Mouse (Mus musculus) ES-CJ7 (cell line): ENCODE measurements around the gene Wdr73.
"Not testable (repeated sequence)": the region's sequence is repeated elsewhere in the genome, so short reads cannot be mapped to it uniquely, and the experiment has no call there.

ENCODE experiments used
- DNase-seq: peaks from one replicate; pipeline ENCODE4 v3.0.0; 2011; ENCODE audit warnings: low read depth, low spot score

The Wdr73 gene

DNA sequence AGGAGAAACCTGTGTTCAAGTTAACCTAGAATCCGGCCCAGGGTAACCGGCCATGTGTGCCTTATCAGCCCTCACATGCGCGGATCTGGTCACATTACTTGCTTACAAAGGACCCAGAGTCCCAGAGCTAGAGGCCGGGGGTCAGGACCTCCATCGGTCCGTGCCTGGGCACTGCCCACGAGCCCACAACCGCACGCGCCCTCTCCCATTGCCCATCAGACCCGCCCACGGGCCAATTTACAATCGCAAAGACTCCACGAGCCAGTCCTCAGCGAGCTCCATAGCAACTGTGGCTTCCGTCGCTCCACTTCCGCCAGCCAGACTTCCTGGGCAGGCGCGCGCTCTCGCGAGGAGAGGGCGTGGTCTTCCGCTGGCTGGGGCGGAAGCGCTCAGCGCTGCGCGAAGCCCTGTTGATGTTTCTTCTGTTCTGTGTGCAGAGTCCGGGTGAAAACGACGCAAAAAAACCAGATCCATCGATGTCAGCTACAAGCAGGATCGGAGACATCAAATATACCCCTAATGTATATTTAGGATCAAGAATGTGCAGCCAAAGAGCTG is at the start of gene Wdr73:
TSS of gene Wdr73 (minus strand) at position 326 of the 558 bp plus-strand sequence.
- peak; percentile 91 for DNase-seq

DNA sequence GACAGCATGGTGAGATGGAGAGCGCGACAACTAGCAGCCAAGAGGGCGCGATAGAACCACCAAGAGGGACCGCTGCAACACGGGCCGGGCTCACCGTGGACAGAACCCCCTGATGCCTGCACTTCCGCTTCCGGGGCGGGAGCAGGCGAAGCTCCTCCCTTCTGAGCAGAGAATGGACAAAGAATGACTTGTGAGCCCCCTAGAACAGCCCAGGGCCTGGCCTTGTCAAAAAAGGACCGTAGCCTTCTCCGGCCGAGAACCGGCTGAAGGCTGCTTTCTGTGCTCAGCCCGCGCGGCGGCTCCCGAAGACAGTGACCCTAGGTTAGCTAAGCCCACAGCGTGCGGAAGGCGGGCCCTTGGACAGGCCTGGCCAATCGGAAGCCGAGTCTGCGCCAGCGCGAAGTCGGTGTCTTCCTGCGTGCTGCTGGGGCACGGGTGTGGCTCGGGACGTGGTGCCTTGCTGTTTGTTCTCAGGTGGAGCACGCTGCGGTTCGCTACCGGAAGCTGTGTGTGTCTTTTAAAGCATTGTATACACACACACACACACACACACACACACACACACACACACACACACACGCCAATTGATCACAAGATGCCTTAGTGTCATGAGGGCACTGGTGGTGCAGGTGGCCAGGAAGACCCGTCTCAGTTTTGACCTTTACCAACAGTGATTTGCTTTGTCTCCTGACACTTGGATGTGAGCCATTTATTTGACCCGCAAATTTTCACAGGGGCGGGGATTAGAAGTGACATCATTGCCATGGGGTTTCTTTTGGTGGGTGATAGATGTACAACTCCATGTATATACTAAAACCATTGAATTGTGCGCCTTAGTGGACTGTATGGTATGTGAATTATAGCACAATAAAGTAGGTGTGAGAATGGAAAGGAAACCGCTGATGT is 46.6 kb upstream of the Wdr73 start, which contains the start of gene Sec11a:
TSS of gene Sec11a (minus strand) at position 336 of the 906 bp plus-strand sequence.
- peak; percentile 95 for DNase-seq

DNA sequence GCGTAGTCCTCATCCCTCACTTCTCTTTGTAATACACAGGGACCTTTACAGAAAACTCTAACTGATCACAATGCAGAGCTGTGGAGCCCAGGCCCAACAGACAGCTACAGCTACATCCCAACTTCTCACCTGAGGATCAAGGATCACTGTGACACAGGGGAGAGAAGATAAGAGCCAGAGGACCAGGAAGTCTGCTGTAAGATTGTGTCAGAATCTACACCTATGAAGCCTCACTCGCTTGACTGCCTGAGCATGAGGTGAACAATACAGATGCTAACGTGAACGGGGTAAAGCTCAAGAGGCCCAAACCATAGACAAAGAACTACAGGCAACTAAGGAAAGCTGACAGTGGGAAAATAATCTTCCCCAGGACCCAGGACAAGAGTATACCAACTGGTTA is 38.7 kb upstream of the Wdr73 start:
- no peak for DNase-seq

DNA sequence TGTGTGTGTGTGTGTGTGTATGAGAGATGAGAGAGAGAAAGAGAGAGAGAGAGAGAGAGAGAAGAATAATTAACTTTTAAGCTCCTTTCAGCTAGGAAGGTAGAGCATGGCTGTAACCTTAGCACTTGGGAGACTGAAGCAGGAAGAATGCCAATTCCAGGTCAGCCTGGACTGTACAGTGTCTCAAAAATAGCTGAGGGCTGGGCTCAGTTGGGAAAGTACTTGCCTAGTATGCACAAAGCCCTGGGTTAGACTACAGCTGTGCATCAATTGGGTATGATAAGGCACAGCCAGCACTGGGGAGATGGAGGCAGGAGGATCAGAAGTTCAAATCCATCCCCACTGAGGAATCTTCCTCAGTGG is 36.2 kb upstream of the Wdr73 start:
- not testable (repeated sequence) for DNase-seq

DNA sequence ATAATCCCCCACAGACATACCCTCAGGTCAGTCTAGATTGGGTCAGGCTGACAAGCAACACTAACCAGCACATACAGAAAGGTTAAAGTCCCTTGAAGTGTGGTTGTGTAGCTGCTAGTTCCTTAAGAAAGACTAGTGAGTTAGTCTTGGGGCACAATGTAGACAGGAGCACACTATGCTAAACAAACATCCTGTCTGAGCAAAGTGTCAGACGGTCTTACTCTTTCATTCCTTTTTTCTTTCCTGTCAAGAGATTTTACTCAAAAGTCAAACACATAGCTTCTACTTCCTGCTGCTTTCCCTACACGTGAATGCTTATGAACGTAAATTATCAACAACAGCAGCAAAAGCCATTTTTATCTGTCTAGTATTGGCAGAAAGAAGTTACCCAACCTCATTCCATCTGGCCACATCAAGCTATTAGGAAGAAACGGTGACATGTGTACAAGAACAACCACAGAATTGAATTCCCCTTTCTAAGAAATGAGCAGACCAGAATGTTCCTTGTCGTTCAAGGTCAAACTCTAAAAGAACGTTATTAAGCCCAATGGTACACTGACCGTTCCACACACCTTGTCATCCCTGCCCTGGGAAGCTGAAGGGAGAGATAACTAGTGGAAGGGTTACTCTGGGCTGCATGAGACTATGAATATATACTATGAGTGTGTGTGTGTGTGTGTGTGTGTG is 35.7 kb upstream of the Wdr73 start:
- DNase-seq, result not testable (repeated sequence)

DNA sequence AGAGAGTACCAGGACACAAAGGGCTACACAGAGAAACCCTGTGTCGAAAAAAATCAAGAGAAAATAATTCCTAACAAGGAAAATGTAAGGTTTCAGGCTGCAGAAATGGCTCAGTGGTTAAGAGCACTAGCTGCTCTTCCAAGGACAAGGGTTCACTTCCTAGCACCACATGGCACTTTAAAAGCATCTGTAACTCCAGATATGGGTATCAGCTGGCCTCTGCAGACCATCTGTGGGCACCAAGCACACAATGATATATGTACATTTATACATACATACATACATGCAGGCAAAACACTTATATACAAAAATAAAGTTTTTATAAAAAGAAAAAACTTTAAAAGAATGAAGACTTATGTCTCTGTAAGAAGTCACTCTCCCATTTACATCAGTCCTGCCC is 34.8 kb upstream of the Wdr73 start:
- no peak for DNase-seq

DNA sequence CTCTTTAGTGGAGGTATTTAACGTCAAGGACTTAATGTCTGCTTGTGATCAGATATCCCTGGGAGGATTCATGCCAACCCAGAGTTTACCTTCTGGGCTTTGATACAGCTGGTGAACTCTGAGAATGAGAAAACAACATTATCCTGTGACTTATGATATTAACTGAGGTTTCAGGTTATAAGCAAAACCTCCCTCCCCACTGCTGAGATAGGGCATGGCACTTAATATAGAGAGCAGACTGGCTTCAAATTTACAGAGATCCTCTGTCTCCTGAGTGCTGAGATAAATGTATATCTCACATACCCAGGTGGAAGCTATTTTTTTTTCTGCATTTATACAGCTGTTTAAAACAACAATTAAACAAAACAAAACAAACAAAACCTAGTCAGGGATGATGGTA is 31.7 kb upstream of the Wdr73 start:
- no peak for DNase-seq

DNA sequence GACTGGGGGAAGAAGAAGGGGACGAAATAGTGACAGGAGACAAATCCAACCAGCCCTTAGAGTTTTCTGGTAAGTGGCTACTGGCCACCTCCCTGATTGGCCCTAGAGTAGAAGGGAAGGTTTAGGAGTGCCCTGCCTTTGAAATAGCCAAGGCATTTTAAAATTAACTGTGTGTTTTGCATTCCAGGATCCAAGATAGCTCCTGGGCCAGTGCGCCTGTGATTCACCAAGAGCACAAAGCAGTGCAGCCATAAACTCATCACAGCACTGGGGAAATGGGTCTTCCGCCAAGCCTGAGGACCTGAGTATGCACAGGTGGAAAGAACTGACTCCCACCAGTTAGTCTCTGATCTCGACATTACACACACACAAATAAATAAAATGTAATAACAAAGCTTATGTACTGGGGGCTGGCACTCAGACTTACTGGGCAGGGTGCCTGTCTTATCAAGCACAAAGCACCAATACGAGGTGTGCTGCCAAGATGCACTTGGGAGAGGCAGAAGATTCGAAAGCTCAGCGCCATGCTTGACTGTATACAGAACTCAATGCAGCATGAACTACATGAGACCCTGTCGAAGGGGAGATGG is 30.6 kb upstream of the Wdr73 start:
- no peak for DNase-seq

DNA sequence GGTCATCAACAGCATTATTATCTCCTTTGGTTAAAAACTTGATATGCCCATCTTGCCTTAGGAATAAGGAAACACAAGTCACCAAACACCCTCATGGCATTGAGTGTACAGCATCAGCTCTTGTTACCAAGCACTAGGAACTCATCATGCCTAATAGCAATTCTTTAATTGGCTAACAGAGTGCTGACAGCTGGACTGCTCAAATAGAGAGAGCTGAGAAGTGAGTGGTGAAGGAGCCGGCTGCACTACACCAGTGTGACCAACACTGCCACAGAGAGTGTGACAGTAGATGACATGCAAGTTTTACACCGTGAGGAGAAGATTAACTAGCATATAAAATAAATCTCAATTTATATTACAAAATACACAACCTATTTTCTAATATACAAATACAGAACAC is 22.1 kb upstream of the Wdr73 start:
- no peak for DNase-seq

DNA sequence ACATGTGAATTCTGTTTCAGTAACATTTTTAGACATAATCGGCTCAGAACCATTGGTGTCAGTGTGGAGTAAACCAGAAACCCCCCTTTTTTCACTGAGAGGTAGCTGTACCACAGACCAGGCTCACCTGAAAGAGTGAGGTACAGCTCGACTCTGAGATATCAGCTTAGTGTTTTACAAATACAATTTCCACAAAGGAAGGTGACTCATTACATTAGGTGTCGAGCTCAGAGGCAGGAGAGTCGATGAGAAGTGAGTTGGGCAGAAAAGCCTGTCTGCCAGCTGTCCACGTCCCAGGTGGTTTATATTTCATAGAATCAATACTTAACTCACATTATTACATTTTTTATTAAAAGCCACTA is 18.6 kb upstream of the Wdr73 start:
- DNase-seq, result no peak

DNA sequence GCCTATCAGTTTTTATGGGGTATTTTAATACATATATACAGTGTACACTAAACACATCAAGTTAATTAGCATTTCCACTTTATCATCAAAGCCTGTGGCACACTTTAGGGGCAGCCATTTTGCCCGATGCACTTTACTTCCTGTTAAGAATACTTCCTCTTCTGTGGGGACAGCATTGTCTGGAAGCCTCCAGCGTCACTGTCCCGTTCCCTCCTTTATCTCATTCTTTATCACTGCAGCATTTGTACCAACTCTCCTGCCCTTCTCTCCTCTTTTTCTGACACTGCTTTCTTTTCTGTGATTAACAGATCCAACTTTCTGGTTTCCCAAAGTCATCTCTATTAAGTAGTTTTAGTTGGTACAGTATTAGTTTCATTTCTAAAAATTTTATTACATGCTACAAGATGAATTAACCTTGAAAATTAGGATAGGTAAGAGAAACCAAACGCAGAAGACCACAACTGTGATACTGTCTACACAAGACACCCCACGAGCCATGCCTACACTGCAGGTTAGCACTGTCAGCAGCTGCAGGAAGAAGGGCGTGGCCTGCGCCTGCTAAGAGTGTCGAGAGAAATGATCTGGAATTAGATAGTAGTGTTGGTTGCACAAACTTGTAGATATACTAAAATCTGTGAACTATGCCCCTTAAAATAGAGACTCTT is 18.0 kb upstream of the Wdr73 start:
- DNase-seq, result no peak

DNA sequence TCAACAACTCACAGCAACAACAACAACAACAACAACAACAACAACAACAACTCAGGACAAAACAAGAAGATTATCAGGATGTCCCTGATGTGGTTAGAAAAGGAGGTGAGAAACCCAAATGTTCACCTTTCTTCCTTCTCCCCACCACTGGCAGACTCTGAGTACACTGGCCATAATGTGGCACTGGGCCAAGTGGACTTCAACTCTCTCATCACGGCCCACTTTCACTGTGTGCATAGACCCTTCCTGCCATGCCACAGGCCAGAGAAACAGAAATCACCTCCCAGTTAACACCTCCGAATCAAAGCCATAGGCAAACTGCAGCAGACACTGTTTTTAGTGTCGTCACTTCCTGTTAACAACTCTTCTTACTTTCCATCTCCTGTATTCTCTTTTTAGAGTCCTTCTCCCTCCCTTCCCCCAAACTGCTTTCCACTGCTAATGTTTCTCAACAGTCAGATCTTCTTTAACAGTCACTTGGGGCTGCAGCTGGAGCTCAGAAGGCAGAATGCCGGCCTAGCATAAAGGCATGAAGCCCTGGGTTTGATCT is 16.9 kb upstream of the Wdr73 start:
- no peak for DNase-seq

DNA sequence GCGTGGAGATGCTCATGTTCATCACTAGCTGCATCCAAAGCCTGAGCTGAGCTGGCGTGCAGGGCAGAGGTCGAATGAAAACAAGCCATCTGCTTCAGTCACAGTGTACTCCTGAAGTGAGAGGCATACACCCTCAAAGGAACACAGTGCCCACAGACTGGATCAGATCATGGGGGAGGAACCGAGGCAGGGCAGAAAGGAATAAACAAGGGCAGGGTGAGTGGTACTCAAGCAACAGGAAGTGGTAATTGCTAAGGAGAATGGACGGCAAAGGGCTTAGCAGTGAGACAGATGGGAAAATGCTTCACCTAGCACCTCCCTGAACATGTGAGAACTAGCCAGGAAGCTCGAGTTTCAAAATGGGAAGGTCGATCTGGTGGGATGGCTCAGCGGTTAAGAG is 11.4 kb upstream of the Wdr73 start:
- DNase-seq, result no peak

DNA sequence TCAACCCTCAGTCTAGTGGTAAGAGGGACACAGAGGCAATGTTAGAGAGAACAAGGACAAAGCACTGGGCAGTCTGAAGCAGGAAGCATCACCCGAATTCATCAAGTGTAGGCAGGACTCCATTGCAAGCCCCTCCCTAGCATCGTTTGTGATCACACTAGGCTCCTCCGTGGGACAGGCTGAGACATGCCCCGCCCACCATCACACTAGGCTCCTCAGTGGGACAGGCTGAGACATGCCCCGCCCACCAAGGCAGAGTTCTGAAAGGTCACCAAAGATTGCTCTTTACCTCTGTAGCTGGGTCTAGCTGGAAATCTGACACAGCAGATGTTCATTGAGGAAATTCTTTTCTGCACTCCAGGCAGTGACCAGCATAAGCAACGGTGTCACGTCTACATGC is 10.0 kb upstream of the Wdr73 start:
- peak; percentile 90 for DNase-seq

DNA sequence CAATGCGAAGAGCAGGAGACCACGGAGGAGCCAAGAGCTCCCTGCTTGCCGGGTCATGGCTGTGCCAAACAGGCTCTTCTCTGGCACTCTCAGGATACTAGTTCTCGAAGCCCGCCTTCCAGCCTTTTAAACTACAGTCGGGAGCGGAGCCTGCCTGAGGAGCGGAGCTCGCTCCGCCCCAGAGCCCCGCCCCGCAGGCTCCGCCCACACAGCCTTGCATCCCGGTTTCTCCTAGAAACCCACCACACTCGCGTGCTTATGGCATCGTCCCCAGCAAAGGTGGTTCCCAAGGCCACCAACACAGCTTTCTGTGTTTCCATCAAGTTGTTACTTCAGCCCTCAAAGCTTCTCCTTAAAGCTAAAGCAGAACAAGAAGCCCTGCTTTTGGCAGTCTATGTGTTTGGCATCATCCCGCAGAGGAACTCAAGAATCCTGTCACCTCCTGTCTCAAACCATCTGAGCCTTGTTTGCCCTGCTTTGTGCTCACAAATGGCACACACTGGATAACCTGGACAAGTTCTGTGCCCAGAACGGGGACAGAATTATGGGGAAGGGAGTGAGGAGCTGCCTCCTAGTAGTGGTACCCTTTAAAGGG is 3.9 kb upstream of the Wdr73 start, which contains the start of gene Nmb:
TSS of gene Nmb (minus strand) at position 156 of the 595 bp plus-strand sequence.
- peak; percentile 63 for DNase-seq

DNA sequence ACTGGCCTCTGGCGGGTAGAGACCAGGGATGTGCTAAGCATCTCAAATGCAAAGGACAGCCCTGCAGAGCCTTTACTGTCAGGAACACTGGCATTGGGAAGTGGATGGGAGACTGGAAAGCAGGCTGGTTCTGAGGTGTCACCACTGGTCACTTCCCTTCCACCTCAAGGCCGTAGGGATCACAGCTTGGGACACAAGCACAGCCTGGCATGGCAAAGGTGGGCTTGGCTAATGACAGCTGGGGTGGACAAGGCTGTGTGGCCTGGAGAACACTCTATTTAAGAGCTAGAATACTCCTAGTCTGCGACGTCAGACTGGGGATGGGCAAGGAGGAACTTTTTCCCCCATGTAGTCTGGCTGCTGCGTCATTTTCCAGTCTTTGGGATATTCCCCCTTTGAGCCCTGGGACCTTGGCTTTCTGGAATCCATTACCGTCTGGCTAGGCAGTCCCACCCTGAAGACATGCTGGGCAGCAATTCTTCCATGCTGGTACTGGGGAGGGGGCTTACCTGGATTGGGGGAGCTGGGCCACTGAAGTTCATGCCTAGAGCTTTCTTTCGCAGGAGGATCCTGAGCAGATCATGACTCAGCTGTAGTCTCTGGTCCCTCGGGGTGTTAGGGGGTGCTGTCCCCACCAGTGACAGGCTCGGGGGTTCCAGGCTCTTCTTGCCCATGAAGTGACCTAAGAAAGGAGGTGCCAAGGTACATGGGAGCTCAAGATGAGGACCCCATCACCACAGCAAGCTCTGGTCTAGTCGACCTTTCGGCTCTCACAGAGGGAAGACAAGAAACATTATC is 2.8 kb upstream of the Wdr73 start:
- no peak for DNase-seq

DNA sequence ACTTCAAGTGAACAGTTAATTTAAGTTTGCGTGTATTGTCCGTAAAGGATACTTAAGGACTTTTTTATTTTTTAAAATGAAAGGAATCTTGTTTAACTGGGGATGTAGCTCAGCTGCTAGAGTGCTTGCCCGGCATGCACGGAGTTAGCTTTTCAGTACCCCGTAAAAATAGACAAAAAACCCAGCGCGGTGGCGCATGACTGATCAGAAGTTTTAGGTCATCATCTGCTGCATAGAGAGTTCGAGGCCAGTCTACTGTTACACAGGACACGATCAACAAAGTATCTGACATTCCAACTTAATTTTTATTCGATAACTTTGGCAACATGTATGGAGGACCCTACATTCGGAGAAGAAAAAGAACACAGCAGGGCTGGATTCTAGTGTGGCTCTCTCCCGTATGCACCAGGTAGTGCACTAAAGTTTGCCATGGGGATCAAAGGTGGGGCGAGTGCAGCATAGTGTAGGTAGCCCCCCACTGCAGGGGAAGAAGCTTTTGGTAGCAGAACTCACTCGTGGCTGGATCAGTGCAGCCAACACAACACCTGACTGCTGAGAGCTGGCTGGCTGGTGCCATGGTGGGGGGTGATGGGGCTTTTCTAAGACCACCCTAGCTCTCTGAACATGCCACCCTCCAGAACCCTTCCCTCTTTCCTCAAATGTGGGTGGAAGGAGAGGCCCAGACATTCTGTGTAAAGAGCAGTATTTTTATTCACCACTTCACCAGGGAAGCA is 639 bp upstream of the Wdr73 start:
- no peak for DNase-seq

DNA sequence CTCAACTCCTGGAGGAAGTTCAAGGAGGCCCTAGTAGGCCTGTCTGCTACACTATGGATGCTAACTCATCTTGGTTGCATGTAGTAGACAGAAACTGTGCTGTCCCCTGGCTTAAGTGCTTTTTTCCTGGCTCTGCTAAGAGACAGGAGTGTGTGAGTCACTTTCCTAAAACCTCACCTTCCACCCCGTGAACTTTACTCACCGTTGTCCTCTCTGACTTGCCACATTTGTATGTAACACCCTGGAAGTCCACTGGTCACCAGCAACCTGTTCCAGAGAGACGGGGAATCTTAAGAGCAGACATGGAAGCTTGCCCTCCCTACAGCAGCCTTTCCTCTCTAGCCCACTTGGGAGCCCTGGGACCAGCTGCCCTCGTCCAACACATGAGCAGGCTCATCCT is 3.3 kb downstream of the Wdr73 start:
- DNase-seq, result no peak

DNA sequence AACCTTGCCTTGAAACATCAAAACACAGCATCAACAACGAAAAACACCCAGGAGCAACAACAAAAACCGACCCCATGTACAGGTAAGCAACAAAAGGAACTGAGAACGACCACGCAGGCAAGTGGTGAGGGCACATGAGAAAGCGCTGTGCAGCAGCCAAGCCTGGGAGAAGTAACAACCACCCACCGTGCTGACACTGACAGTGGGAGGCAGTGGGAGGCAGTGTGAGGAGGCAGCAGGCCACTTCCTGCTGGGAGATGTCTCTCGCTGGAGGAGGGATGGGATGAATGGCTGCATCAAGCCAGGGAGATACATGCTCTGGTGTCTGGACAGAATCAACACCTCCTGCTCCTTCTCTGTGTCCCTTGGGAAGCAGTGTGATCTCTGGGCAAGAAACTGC is 3.9 kb downstream of the Wdr73 start:
- DNase-seq, result no peak
